Mouse (Mus musculus): ENCODE data around the gene Bmp6. TPM values are rescaled to one million over a fixed set of nuclear protein-coding genes. Genes with fewer than 3 reads are reported as not detected.

Bmp6 gene
- polyA plus RNA-seq, 1 experiment from 2014 or later: 0.25 TPM

DNA sequence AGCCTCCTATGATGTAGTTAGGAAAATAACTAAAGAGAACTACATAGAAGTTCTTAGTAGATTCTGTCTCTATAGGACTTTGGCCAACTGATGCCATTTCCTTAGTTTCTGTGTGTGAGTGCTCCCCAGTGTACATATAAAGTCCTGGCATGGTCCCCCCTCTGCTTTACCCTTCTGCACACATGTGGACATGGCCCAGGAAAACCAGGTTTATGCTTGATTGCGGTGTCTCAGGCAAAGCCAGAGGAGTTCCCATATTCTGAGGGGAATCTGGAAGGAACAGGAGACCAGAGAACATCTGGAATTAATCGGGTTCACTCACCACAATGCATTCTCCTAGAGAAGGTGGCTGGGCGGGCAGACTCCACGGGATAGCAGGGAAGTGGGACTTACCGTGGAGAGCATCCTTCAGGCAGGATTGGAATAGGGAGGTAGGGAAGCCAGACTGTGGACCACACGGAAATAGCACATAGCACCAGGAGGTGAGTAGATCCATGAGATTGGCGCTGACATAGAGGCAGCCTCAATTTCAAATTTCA, 52.2 kb downstream of the Bmp6 start:
- H3K27me3 ChIP-seq: no peaks in the 10 kb centered on the region
- H3K27ac ChIP-seq (replicated peaks): no peak overlapping the region
- no peak overlapping the region for H3K4me2 ChIP-seq
- no peaks in the 10 kb centered on the region for H3K4me1 ChIP-seq (replicated peaks)
- no peak overlapping the region for H3K4me3 ChIP-seq (replicated peaks)
- no peaks in the 10 kb centered on the region for H3K9me3 ChIP-seq (replicated peaks)
- ATAC-seq (ENCODE audit: insufficient read depth): no peak
- no peak overlapping the region for H3K9ac ChIP-seq
- no peaks in the 10 kb centered on the region for H3K36me3 ChIP-seq (replicated peaks)
- 59% methylated on average over 7 of the region's 7 CpGs for WGBS (ENCODE audit: insufficient replicate concordance)

DNA sequence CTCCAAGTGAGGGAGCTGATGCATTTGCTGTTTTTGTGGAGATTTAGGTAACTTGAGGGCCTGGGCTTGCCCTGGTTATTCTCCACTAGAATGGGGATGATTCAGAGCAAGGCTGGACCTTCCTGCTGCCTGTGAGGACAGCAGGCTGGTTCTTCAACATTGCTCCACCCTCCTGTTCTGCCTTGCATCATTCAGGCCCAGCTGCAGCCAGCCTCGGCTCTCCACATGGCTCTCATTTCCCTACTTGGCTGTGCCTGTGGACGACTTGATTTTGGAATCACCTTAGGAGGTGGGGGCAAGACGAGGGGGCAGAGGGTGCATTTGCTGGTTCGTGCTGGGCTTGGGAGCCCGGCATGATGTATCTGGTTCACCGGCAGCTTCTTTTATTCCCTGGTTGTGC, 53.8 kb downstream of the Bmp6 start:
- no peaks in the 10 kb centered on the region for H3K36me3 ChIP-seq (replicated peaks)
- H3K4me2 ChIP-seq: no peak overlapping the region
- no peak overlapping the region for H3K9ac ChIP-seq
- no peak overlapping the region for H3K27ac ChIP-seq (replicated peaks)
- 63% methylated on average over 6 of the region's 6 CpGs for WGBS (ENCODE audit: insufficient replicate concordance)
- H3K27me3 ChIP-seq: no peaks in the 10 kb centered on the region
- no peaks in the 10 kb centered on the region for H3K4me1 ChIP-seq (replicated peaks)
- H3K4me3 ChIP-seq (replicated peaks): no peak overlapping the region
- no peaks in the 10 kb centered on the region for H3K9me3 ChIP-seq (replicated peaks)
- ATAC-seq (ENCODE audit: insufficient read depth): no peak

DNA sequence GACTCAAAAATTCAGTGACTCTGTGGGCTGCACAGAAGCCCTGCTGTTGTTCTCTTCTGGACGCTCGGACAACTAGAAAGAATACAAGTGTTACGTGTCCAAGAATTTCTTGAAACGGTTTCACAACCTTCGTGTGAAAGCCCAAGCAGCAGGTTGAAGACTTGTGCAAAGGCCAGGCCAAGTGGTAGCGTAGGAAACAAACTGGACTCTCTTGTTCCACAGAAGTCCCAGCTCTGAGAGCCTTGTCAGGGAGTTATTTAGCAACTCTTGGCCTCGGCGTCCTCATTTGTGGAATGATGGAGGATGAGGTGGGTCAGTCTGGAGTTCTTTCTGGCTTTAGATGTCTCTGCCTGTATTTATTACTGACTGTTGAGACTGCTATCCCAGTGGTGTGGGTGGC, 55.8 kb downstream of the Bmp6 start:
- Histone ChIP-seq H3K9ac (no peak overlapping the region), H3K9me3 (replicated peaks) (no peaks in the 10 kb centered on the region), H3K4me2 (no peak overlapping the region), H3K27me3 (no peaks in the 10 kb centered on the region), H3K36me3 (replicated peaks) (no peaks in the 10 kb centered on the region), H3K4me3 (replicated peaks) (no peak overlapping the region), H3K27ac (replicated peaks) (no peak overlapping the region), H3K4me1 (replicated peaks) (no peaks in the 10 kb centered on the region)
- WGBS (ENCODE audit: insufficient replicate concordance): 71% methylated on average over 8 of the region's 8 CpGs
- ATAC-seq (ENCODE audit: insufficient read depth): no peak

DNA sequence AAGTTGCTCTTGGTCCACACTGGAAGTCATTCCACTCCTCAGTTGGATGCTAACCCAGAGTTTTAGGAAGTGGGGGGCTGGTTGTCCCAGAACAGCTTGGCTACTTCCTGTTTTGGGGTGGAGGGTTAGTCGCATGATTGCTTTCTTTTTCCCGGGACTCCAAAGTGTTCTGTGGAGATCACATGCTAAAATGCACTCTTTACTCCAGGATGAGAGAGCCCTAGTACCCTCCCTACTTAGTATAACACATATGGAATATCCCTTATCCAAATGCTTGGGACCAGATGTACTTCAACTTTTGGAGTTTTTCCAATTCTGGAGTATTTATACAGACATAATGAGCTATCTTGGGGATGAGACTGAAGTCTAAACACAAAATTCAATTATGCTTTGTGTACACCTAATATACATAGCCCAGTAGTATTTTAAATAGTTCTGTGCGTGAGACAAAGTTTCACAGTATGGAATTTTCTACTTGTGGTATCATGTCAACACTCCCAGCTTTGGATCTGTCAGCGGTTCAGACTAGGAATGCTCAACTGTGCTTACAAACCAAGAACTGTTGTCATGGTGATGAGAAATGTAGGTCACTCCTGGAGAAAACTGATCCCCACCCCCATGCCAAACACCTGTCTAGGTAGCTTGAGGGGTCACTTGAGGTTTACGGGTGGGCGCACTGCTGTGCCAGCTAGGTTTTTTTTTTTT, 62.9 kb downstream of the Bmp6 start:
- Histone ChIP-seq H3K9ac (no peak overlapping the region), H3K27me3 (no peaks in the 10 kb centered on the region), H3K36me3 (replicated peaks) (no peaks in the 10 kb centered on the region), H3K4me1 (replicated peaks) (no peaks in the 10 kb centered on the region), H3K9me3 (replicated peaks) (no peaks in the 10 kb centered on the region), H3K27ac (replicated peaks) (no peak overlapping the region), H3K4me2 (no peak overlapping the region), H3K4me3 (replicated peaks) (no peak overlapping the region)
- 51% methylated on average over 6 of the region's 6 CpGs for WGBS (ENCODE audit: insufficient replicate concordance)
- no peak for ATAC-seq (ENCODE audit: insufficient read depth)

DNA sequence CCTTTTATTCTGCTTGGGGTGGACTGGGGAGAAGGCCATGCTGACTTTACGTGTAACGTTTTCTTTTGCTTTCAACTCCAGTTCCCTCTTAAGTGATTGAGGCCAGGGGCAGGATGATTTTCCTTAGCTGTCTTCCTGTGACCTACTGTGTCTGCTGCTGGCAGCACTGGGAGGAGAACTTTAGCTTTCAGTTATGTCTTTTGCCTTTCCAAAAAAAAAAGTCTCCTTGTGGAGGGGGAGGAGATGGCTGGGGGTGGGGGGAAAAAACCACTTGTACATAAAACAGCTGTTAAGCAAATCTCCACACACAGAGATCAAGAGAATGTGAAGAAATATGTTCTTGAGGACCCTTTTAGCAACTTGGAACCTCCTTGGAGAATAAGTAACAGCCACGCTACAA, 63.7 kb downstream of the Bmp6 start:
- H3K27ac ChIP-seq (replicated peaks): no peak overlapping the region
- WGBS (ENCODE audit: insufficient replicate concordance): 45% methylated on average over 3 of the region's 3 CpGs
- no peaks in the 10 kb centered on the region for H3K36me3 ChIP-seq (replicated peaks)
- no peak overlapping the region for H3K9ac ChIP-seq
- no peaks in the 10 kb centered on the region for H3K9me3 ChIP-seq (replicated peaks)
- H3K4me3 ChIP-seq (replicated peaks): no peak overlapping the region
- no peak for ATAC-seq (ENCODE audit: insufficient read depth)
- H3K27me3 ChIP-seq: no peaks in the 10 kb centered on the region
- no peak overlapping the region for H3K4me2 ChIP-seq
- no peaks in the 10 kb centered on the region for H3K4me1 ChIP-seq (replicated peaks)

DNA sequence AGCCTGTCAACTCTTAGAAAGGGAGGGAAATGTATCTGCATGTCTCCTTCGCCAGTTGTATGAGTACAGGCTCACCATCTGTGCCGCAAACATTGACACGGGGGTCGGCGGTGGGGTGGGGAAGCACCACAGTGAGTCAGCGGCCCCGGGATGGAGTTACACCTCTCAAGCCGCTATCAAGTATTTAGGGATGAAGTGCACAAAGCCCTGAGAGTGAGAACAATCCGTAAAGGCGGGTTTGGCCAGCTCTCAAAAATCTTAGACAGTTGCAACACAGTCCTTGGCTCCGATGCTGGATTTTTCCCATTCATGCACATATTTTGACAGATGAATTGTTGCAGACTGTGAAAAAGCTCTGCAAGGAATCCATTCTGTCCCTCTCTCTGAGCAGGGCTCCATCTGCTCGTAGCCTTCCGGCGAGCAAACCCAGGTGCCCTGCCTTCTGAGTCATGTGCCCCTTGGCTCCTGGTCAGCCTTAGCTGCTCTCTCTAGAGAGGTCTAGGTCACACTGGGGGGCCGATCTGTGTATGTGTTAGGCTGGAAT, 65.5 kb downstream of the Bmp6 start:
- 42% methylated on average over 15 of the region's 15 CpGs for WGBS (ENCODE audit: insufficient replicate concordance)
- no peaks in the 10 kb centered on the region for H3K27me3 ChIP-seq
- no peak overlapping the region for H3K9ac ChIP-seq
- no peaks in the 10 kb centered on the region for H3K36me3 ChIP-seq (replicated peaks)
- no peak overlapping the region for H3K4me2 ChIP-seq
- no peak for ATAC-seq (ENCODE audit: insufficient read depth)
- no peaks in the 10 kb centered on the region for H3K4me1 ChIP-seq (replicated peaks)
- H3K4me3 ChIP-seq (replicated peaks): no peak overlapping the region
- H3K9me3 ChIP-seq (replicated peaks): no peaks in the 10 kb centered on the region
- no peak overlapping the region for H3K27ac ChIP-seq (replicated peaks)

DNA sequence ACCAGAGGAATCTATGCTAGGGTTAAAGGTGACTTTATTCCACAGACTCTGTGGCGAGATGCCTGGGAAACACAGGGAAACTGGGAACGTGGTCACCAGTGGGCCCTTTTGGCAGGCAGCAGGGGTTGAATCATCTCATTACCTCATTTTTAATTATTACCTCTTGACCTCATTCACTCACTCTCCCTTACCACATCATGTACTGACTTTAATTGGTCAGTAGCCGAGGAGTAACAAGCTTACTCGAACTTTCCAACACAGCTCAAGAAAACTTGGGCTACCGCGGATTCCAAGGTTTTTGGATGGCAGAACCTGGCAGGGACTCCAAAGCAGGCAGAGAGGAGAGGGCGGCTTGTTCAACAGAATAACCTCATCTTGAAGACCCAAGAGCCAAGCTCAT, 74.9 kb downstream of the Bmp6 start:
- no peak for ATAC-seq (ENCODE audit: insufficient read depth)
- no peaks in the 10 kb centered on the region for H3K27me3 ChIP-seq

DNA sequence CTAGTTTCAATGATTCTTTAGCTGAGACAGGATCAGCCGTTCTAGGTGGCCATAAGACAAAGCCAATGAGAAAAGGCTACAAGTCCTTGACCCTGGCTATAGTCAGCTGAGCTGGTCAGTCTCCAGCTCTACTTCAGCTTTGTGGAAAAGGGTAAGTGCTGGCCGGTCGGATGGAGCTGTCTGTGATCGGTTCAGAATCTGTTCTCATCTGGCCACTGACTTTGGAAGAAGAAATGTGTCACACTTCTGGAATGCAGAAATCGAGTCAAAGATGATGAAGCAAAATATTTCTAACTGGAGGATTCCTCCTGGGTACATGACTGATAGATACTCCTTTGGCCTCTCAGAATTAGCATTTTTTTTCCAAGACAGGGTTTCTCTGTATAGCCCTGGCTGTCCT, 77.6 kb downstream of the Bmp6 start:
- H3K4me2 ChIP-seq: no peak overlapping the region
- no peaks in the 10 kb centered on the region for H3K36me3 ChIP-seq (replicated peaks)
- H3K9ac ChIP-seq: no peak overlapping the region
- no peaks in the 10 kb centered on the region for H3K27me3 ChIP-seq
- H3K27ac ChIP-seq (replicated peaks): no peak overlapping the region
- H3K4me1 ChIP-seq (replicated peaks): no peaks in the 10 kb centered on the region
- 47% methylated on average over 5 of the region's 5 CpGs for WGBS (ENCODE audit: insufficient replicate concordance)
- no peaks in the 10 kb centered on the region for H3K9me3 ChIP-seq (replicated peaks)
- no peak overlapping the region for H3K4me3 ChIP-seq (replicated peaks)
- ATAC-seq (ENCODE audit: insufficient read depth): no peak

More for the DNA sequence above, 74.9 kb downstream of the Bmp6 start:
- H3K4me1 ChIP-seq (replicated peaks): no peaks in the 10 kb centered on the region
- H3K4me3 ChIP-seq (replicated peaks): no peak overlapping the region
- 67% methylated on average over 7 of the region's 7 CpGs for WGBS (ENCODE audit: insufficient replicate concordance)
- H3K9ac ChIP-seq: no peak overlapping the region
- no peaks in the 10 kb centered on the region for H3K9me3 ChIP-seq (replicated peaks)
- no peaks in the 10 kb centered on the region for H3K36me3 ChIP-seq (replicated peaks)
- H3K27ac ChIP-seq (replicated peaks): no peak overlapping the region
- H3K4me2 ChIP-seq: no peak overlapping the region

DNA sequence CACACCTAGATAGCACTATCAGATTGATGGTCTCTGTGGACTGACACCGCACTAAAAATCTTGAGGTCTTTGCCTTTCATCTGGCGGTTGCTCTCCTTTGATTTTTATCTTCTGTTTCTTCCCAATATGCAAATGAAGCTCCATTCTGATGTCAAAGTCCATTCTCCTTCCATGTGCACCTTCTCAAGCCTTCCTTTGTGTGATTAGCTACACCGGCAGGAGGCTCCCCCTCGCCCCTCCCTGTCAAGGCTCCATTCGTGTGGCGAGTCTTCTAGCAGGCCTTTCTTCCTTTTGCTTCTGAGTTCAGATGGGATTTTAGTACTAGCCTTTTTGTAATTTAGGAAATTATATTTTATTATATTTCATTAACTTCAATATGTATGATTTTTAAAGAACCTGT, 80.4 kb downstream of the Bmp6 start:
- Histone ChIP-seq H3K27ac (replicated peaks) (no peak overlapping the region), H3K36me3 (replicated peaks) (no peaks in the 10 kb centered on the region), H3K27me3 (no peaks in the 10 kb centered on the region), H3K9me3 (replicated peaks) (no peaks in the 10 kb centered on the region), H3K9ac (no peak overlapping the region), H3K4me1 (replicated peaks) (no peaks in the 10 kb centered on the region), H3K4me2 (no peak overlapping the region), H3K4me3 (replicated peaks) (no peak overlapping the region)
- ATAC-seq (ENCODE audit: insufficient read depth): no peak
- WGBS (ENCODE audit: insufficient replicate concordance): 74% methylated on average over 6 of the region's 6 CpGs

DNA sequence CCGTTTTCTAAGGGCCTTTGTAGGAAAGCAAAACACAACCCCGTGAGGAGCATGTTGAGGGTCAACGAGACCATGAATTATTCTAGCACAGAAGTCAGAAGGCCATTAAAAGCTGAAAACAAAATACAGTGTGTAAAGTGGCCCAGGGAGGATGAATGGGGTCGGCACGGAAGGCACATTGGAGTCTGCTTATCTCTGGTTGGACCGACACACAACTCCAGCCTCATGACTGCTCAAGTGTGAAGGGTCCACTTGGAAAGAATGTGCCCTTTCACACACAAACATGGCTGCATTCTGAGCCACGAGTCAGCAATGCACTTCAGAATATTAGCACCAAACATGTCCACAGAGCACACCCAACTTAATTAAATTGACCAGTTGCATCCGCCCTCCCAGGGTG, 84.8 kb downstream of the Bmp6 start:
- no peak overlapping the region for H3K4me2 ChIP-seq
- H3K4me1 ChIP-seq (replicated peaks): no peaks in the 10 kb centered on the region
- H3K36me3 ChIP-seq (replicated peaks): no peaks in the 10 kb centered on the region
- H3K27me3 ChIP-seq: no peaks in the 10 kb centered on the region
- no peak overlapping the region for H3K27ac ChIP-seq (replicated peaks)
- ATAC-seq (ENCODE audit: insufficient read depth): no peak
- no peaks in the 10 kb centered on the region for H3K9me3 ChIP-seq (replicated peaks)
- no peak overlapping the region for H3K4me3 ChIP-seq (replicated peaks)
- no peak overlapping the region for H3K9ac ChIP-seq
- 65% methylated on average over 8 of the region's 8 CpGs for WGBS (ENCODE audit: insufficient replicate concordance)

DNA sequence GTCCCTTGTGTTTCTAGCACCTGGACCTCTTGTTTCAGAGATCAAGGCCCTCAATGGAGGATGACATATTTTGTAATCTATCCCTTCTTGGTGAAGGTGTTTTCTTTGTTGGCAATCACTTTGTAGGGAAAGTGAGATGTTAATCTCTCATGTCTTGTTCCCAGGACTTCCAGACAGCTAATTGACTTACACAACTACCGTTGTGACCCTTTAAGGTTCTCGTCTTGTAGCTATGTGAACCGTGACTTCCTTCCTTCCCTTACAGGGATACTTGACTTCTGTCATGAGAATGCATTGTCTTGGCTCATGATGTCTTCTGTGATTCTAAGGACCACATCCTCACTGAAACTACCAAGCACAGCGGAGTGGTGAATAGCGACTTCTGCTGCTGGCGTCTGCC, 85.2 kb downstream of the Bmp6 start:
- H3K4me3 ChIP-seq (replicated peaks): no peak overlapping the region
- no peak overlapping the region for H3K27ac ChIP-seq (replicated peaks)
- H3K27me3 ChIP-seq: no peaks in the 10 kb centered on the region
- WGBS (ENCODE audit: insufficient replicate concordance): 58% methylated on average over 6 of the region's 6 CpGs
- H3K9me3 ChIP-seq (replicated peaks): no peaks in the 10 kb centered on the region
- no peaks in the 10 kb centered on the region for H3K4me1 ChIP-seq (replicated peaks)
- H3K9ac ChIP-seq: no peak overlapping the region
- H3K4me2 ChIP-seq: no peak overlapping the region
- no peaks in the 10 kb centered on the region for H3K36me3 ChIP-seq (replicated peaks)
- ATAC-seq (ENCODE audit: insufficient read depth): no peak

DNA sequence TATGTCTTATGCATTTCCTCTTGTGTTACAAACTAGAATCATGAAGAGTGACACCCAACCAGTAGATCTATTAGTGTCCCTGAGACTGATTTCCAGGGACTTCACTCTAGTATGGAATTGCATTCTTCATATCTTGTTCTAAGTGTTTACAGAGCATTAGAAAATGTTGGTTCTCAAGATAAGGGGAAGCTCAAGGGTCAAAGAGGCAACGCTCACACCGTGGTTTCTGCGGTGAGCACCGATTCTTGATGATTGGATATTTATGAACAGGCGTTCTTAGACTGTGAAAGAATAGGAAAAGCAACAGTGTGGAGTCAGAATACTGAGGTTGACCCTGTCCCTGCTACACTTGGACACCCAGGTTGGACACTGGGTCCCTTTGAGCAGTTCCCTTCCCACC, 89.9 kb downstream of the Bmp6 start:
- ATAC-seq (ENCODE audit: insufficient read depth): no peak
- no peaks in the 10 kb centered on the region for H3K4me1 ChIP-seq (replicated peaks)

More for the DNA sequence above, 89.9 kb downstream of the Bmp6 start:
- no peaks in the 10 kb centered on the region for H3K27me3 ChIP-seq
- H3K27ac ChIP-seq (replicated peaks): no peak overlapping the region
- no peak overlapping the region for H3K4me3 ChIP-seq (replicated peaks)
- 58% methylated on average over 5 of the region's 5 CpGs for WGBS (ENCODE audit: insufficient replicate concordance)
- no peaks in the 10 kb centered on the region for H3K36me3 ChIP-seq (replicated peaks)
- no peak overlapping the region for H3K4me2 ChIP-seq
- no peaks in the 10 kb centered on the region for H3K9me3 ChIP-seq (replicated peaks)
- no peak overlapping the region for H3K9ac ChIP-seq

All from liver, embryonic 15.5 days (tissue).